Mouse (Mus musculus): ENCODE measurements at regions not wholly inside any gene's neighbourhood (a gene's known extent, or its start where the extent isn't known, plus 50 kb on each side); places are given as distances from the start of the nearest gene placed in this dataset.
A peak's percentile ranks its signal among the peaks of the same experiment; 100 is the strongest.

- TF ChIP-seq CTCF (IDR thresholded peaks at IDR 0.05) = no peak
- no peak overlapping the region for H3K27ac ChIP-seq
- DNase-seq (ENCODE audit: extremely low spot score in 1 of 2, low spot score in 2 of 2) = peak in 1 of 2 experiments; percentile 10
- intact Hi-C loops (cut with DNase I) = no loop called here
- H3K4me3 ChIP-seq = no peak overlapping the region
These were observed 307.2 kb downstream of the Crisp4 start for GRCm38 (mm10) chr1:17838408-17839022.

GRCm38 (mm10) chr1:17825860-17826259, 319.8 kb downstream of the Crisp4 start:
- H3K27ac ChIP-seq = no peak overlapping the region
- no peak for DNase-seq (ENCODE audit: extremely low spot score in 1 of 2, low spot score in 2 of 2)
- intact Hi-C loops (cut with DNase I) = no loop called here
- H3K4me3 ChIP-seq = no peak overlapping the region
- TF ChIP-seq CTCF (IDR thresholded peaks at IDR 0.05) = no peak

All from left cerebral cortex, adult 2 months (tissue).